16 mouse cellular contexts compared by ENCODE assay signal in the genomic region with DNA sequence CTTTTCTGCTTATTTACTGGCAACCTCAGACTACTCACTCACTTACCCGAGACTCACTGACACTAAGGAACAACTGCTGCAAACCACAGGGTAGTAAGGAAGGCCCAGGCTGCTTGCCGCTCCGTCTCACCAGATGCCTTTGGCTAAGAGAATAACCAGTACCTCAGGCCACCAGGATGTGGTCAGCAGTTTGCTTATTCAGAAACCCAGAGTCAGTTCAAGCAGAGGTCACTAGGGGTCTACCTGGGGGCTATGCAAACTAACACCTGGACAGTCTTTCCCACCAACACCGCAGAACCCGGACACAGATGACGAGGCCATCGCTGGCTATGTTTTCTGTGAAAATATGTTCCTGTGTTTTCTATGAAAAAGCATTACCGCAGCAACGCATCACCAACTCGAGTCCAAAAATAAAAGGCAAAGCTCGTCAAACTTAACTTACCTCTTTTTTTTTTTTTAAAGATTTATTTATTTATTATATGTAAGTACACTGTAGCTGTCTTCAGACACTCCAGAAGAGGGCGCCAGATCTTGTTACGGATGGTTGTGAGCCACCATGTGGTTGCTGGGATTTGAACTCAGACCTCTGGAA.
"Had no signal": no experiment of that assay in that cellular context is flagged by ENCODE, and none has a peak within 500 bp of the region (broad histone marks: within the 10 kb centered on the region; RNA-seq: fewer than 3 reads in every experiment).

No protein-coding gene starts in this region.

- H3K27ac ChIP-seq: kidney, embryonic 15.5 days; left cerebral cortex, adult 2 months; limb, embryonic 10.5 days; lung, embryonic 15.5 days; macrophage; midbrain, embryonic 15.5 days; neural tube, embryonic 12.5 days had no signal

- DNase-seq: kidney, postnatal 36 days; lung, postnatal 14 days; right cerebral cortex, postnatal 4 days; spleen, adult 18-20 months; thymus, adult 18-20 months; thymus, postnatal 14 days had no signal

- H3K36me3 ChIP-seq: midbrain, embryonic 15.5 days had no signal

- H3K4me2 ChIP-seq: kidney, embryonic 15.5 days; liver, embryonic 11.5 days; lung, embryonic 15.5 days; midbrain, embryonic 11.5 days; midbrain, embryonic 15.5 days; neural tube, embryonic 12.5 days had no signal

- H3K4me1 ChIP-seq: kidney, embryonic 15.5 days; limb, embryonic 10.5 days; lung, embryonic 15.5 days; megakaryocyte, embryonic 14.5 days; midbrain, embryonic 15.5 days; neural tube, embryonic 12.5 days had no signal

- H3K27me3 ChIP-seq: kidney, embryonic 15.5 days; lung, embryonic 15.5 days; megakaryocyte, embryonic 14.5 days; midbrain, embryonic 15.5 days; neural tube, embryonic 12.5 days had no signal

- ATAC-seq: midbrain, embryonic 15.5 days had no signal

- H3K9me3 ChIP-seq: kidney, embryonic 15.5 days; limb, embryonic 10.5 days; lung, embryonic 15.5 days; megakaryocyte, embryonic 14.5 days; midbrain, embryonic 15.5 days; neural tube, embryonic 12.5 days had no signal

- H3K4me3 ChIP-seq: kidney, embryonic 15.5 days; left cerebral cortex, adult 2 months; limb, embryonic 10.5 days; lung, embryonic 15.5 days; megakaryocyte, embryonic 14.5 days; midbrain, embryonic 15.5 days; neural tube, embryonic 12.5 days had no signal

- H3K9ac ChIP-seq: kidney, embryonic 15.5 days; lung, embryonic 15.5 days; midbrain, embryonic 15.5 days; neural tube, embryonic 12.5 days had no signal
